Mouse (Mus musculus) thymus, adult 2 months (tissue): ENCODE data around the gene Glis3. TPM values are rescaled to one million over a fixed set of nuclear protein-coding genes. Genes with fewer than 3 reads are reported as not detected.

Source experiments
- DNase-seq: peaks from one replicate; pipeline ENCODE4 v3.0.0; 2021
- H3K27ac ChIP-seq: fragments of 200-500 bp; 2 replicates; pipeline ENCODE4 v1.5.1; 2012; ENCODE audit warnings: low read length, control low read depth; ENCODE audit not compliant: control insufficient read depth, insufficient read depth
- H3K27me3 ChIP-seq: fragments of 200-500 bp; 2 replicates; pipeline ENCODE4 v1.6.1; 2012; ENCODE audit warnings: mild to moderate bottlenecking, low read length, moderate library complexity, mixed read lengths; ENCODE audit not compliant: control insufficient read depth, insufficient read depth
- H3K36me3 ChIP-seq: fragments of 200-500 bp; 2 replicates; pipeline ENCODE4 v1.6.1; 2012; ENCODE audit warnings: mild to moderate bottlenecking, low read length, moderate library complexity; ENCODE audit not compliant: control insufficient read depth, insufficient read depth
- H3K4me1 ChIP-seq: fragments of 200-500 bp; replicated peaks from 2 replicates; pipeline ENCODE4 v1.6.1; 2012; ENCODE audit warnings: low read length; ENCODE audit not compliant: control insufficient read depth, insufficient read depth
- H3K4me3 ChIP-seq: fragments of 200-500 bp; 2 replicates; pipeline ENCODE4 v1.5.1; 2012; ENCODE audit warnings: mild to moderate bottlenecking, low read length, control low read depth, moderate library complexity; ENCODE audit not compliant: control insufficient read depth, insufficient read depth
- CTCF ChIP-seq: fragments of 200-500 bp; IDR thresholded peaks from 2 replicates; pipeline ENCODE4 v1.5.1; 2012; ENCODE audit warnings: mild to moderate bottlenecking, control low read depth, low read length, moderate library complexity, borderline replicate concordance; ENCODE audit not compliant: control insufficient read depth, poor library complexity, insufficient read depth; ENCODE audit errors: extremely low read depth
- POLR2A ChIP-seq: fragments of 200-500 bp; IDR thresholded peaks from 2 replicates; pipeline ENCODE4 v1.6.1; 2012; ENCODE audit warnings: mild to moderate bottlenecking, low read length, control low read depth, moderate library complexity; ENCODE audit not compliant: control insufficient read depth, poor library complexity, insufficient read depth; ENCODE audit errors: extremely low read depth
- WGBS: fragments of 180-500 bp; shearing (Covaris S2); methylation state at CpG from one replicate; pipeline ENCODE4 v1.1.7; 2018; 5-methylcytosine and 5-hydroxymethylcytosine counted together
- polyA plus RNA-seq: library from polyadenylated mRNA; depleted of rRNA; stranded (reverse); fragments of >200 nt; gene quantifications from 2 replicates; pipeline ENCODE4 v1.2.3, GENCODE M21; 2012

Gene Glis3
- polyA plus RNA-seq, 1 experiment: 1.8 TPM

DNA sequence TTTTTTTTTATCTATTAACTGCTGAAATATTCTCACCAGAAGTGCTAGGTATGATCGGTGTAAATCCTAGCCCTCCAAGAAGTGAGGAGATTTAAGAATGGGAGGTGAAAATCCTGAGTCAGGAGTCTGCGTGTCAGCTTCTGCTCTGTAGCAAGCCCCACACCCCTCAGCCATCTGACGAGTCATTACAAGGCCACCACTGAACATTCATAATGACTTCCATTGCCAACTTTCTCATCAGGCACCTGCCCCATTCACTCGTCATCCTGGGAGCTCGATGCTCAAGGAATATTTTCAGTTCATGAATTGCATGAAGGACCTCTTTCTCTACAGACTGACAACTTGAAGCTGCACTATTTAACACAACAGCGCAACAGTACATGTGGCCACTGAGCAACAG lies 32.5 kb downstream of the Glis3 start:
- 93% methylated on average over 6 of the region's 6 CpGs for WGBS
- DNase-seq: no peak
- Histone ChIP-seq H3K36me3 (no peaks in the 10 kb centered on the region), H3K27me3 (no peaks in the 10 kb centered on the region), H3K27ac (no peak overlapping the region), H3K4me1 (no peaks in the 10 kb centered on the region), H3K4me3 (no peak overlapping the region)
- TF ChIP-seq CTCF (no peak), POLR2A (no peak)

DNA sequence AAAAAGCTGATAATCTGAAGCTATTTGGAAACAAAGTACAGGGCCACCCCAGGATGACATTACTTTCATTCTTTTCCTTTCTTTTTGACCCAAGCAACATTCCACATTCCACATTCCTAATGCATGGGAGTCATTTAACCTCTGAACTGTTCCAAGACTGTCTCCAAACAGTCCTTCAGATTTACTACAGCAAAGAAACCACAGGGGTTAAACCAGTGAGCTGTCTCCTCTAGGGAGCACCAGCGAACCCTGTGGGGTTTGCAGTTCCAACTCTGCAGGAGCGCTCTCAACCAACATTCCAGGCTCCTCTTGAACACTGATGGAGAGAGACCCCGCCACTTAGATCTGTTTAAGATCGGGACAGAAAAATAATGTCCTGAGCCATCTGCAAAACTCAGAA lies 33.6 kb downstream of the Glis3 start:
- H3K4me3 ChIP-seq: no peak overlapping the region
- H3K27ac ChIP-seq: no peak overlapping the region
- WGBS: 92% methylated on average over 4 of the region's 4 CpGs
- no peak for TF ChIP-seq CTCF
- no peak for TF ChIP-seq POLR2A
- DNase-seq: no peak
- H3K4me1 ChIP-seq: no peaks in the 10 kb centered on the region
- no peaks in the 10 kb centered on the region for H3K27me3 ChIP-seq
- no peaks in the 10 kb centered on the region for H3K36me3 ChIP-seq

DNA sequence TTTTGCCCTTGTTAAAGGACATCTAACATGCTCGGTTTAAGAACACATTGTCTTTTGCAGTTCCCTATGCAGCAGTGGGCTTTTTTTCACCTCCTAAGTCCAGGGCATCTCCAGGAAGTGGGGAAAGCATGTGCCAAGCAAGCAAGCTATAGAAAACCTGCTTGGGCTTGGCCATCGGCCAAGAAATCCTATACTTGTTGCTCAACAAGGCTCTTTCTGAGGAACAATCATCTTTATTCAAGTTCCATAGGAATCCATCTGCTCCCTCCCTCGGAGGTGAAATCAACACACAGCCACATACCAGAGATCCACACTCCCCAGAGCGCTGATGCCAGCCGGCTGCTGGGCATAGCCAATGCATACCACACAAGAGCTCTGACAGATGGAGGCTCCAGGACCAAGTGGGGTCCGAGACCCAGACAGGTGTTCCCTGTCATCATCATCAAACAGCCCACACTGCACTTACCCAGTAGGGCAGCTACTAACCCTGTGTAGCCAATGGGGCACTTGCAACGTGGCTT lies 39.0 kb downstream of the Glis3 start:
- WGBS: 85% methylated on average over 7 of the region's 7 CpGs
- no peak for TF ChIP-seq CTCF
- TF ChIP-seq POLR2A: no peak
- no peak overlapping the region for H3K4me3 ChIP-seq
- no peak overlapping the region for H3K27ac ChIP-seq
- no peaks in the 10 kb centered on the region for H3K4me1 ChIP-seq
- DNase-seq: no peak
- no peaks in the 10 kb centered on the region for H3K36me3 ChIP-seq
- no peaks in the 10 kb centered on the region for H3K27me3 ChIP-seq

DNA sequence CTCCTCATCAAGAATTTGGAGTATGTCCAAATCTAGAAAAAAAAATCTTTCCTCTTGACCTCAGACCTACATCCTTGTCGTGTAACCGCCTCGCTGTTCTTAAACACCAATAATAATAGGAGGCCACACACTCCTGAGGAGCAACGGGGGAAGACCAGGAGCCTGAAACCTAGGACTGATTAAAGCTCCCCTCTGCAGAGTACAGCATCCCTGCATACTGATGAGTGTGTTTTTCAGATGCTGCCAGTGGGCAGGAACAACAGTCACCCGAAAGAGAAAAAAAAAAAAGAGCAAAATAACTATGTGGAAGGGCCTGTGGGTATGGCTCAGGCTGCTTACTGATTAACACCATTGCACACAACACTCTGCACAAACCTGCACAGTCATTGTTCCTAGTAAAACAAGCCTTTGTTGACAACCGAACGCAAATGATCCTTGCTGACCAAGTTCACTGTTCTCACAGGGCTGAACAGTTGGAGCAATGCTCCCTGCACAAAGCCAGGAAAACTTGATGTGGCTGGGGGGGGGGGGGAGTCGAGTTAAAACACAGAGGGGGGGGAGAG lies 43.8 kb downstream of the Glis3 start:
- Histone ChIP-seq H3K36me3 (no peaks in the 10 kb centered on the region), H3K27me3 (no peaks in the 10 kb centered on the region), H3K4me3 (no peak overlapping the region), H3K4me1 (no peaks in the 10 kb centered on the region), H3K27ac (no peak overlapping the region)
- no peak for DNase-seq
- WGBS: 58% methylated on average over 8 of the region's 8 CpGs
- no peak for TF ChIP-seq POLR2A
- TF ChIP-seq CTCF: no peak

DNA sequence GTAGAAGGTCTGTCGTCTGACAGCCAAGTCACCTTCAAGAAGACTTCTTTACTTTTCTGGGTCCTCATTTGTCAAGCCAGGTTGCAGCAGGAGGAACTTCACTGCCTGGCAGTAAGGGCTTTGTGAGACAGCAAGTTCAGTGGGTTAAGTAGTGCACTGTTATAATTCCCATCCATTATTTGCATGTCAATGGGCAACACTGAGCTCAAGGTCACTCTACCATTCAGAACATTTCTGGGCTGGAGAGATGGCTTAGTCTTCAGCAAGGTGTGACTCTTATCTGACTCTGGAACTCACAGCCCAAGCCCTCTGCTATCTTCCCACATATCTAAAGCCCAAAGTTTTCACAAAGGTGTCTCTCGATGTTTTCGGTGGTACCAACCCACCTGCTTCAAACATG lies 44.9 kb downstream of the Glis3 start:
- no peaks in the 10 kb centered on the region for H3K4me1 ChIP-seq
- DNase-seq: no peak
- no peak overlapping the region for H3K27ac ChIP-seq
- H3K36me3 ChIP-seq: no peaks in the 10 kb centered on the region
- TF ChIP-seq POLR2A (no peak), CTCF (no peak)
- H3K27me3 ChIP-seq: no peaks in the 10 kb centered on the region
- WGBS: 95% methylated on average over 3 of the region's 3 CpGs
- H3K4me3 ChIP-seq: no peak overlapping the region

DNA sequence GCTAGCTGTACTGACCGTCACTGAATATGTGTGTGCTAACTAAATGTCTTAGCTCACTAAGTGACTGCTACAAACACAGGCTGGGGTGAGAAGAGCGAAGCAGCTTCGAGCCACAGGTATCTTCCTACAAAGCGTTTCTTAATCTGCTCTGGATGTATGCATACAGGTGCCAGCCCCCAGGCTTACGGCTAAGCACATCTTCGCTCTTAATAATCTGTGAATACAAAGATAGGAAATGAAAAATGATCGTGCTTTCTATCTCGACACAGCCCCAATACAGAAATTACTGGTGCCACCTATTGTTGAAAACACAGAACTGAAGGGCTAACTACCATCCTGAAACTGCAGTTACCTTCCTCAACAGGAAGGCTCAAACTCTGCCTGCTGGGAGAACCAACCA lies 51.5 kb downstream of the Glis3 start:
- H3K27ac ChIP-seq: no peak overlapping the region
- no peaks in the 10 kb centered on the region for H3K36me3 ChIP-seq

DNA sequence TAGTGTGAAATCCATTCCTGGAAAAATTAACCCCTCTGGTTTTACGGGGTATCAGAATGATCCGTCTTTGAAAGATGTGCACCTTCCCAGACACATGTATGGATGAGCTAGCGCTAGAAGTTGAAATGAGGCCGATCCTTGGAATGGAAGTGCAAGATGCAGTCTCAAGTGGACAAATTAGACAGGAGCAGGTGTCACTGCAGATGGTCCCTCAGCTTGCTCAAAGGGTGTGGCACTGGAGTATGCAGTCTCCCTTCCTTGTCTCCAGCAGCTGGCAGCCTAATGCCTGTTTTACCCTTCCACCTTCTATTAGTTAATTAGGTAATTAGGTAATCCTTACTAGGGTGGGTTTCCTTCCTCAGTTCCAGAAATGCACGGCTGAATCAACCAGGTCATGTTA lies 53.7 kb downstream of the Glis3 start:
- no peak overlapping the region for H3K27ac ChIP-seq
- WGBS: 94% methylated on average over 5 of the region's 5 CpGs

More for the DNA sequence above, 51.5 kb downstream of the Glis3 start:
- Histone ChIP-seq H3K4me1 (no peaks in the 10 kb centered on the region), H3K4me3 (no peak overlapping the region), H3K27me3 (no peaks in the 10 kb centered on the region)
- no peak for DNase-seq
- TF ChIP-seq CTCF (no peak), POLR2A (no peak)
- WGBS: 59% methylated on average over 8 of the region's 8 CpGs

More for the DNA sequence above, 53.7 kb downstream of the Glis3 start:
- Histone ChIP-seq H3K27me3 (no peaks in the 10 kb centered on the region), H3K4me1 (no peaks in the 10 kb centered on the region), H3K36me3 (no peaks in the 10 kb centered on the region), H3K4me3 (no peak overlapping the region)
- no peak for DNase-seq
- TF ChIP-seq POLR2A: no peak
- no peak for TF ChIP-seq CTCF
